Mouse (Mus musculus) intestine, embryonic 16.5 days (tissue): ENCODE measurements around the gene Arrdc5. TPM values are rescaled to one million over a fixed set of nuclear protein-coding genes. Genes with fewer than 3 reads are reported as not detected.

Experiments used
- ATAC-seq: fragments of 200-750 bp; cut with Nextera tagmentation; 2 replicates; pipeline ENCODE4 v1.8.0; 2017; ENCODE audit warnings: moderate TSS enrichment, moderate library complexity
- H3K27ac ChIP-seq: fragments of 300-500 bp; sonication (generic); 2 replicates; pipeline ENCODE4 v1.5.1; 2014; ENCODE audit warnings: mild to moderate bottlenecking, low read length
- H3K27me3 ChIP-seq: fragments of 300-500 bp; sonication (generic); replicated peaks from 2 replicates; pipeline ENCODE4 v1.6.1; 2014; ENCODE audit warnings: low read length, control low read depth, mixed read lengths; ENCODE audit not compliant: control insufficient read depth, insufficient read depth
- H3K36me3 ChIP-seq: fragments of 300-500 bp; sonication (generic); 2 replicates; pipeline ENCODE4 v1.6.1; 2014; ENCODE audit warnings: low read length, control low read depth; ENCODE audit not compliant: control insufficient read depth, insufficient read depth
- H3K4me1 ChIP-seq: fragments of 300-500 bp; sonication (generic); 2 replicates; pipeline ENCODE4 v1.6.1; 2014; ENCODE audit warnings: low read length, control low read depth, mixed read lengths; ENCODE audit not compliant: control insufficient read depth, insufficient read depth
- H3K4me2 ChIP-seq: fragments of 300-500 bp; sonication (generic); 2 replicates; pipeline ENCODE4 v1.6.1; 2014; ENCODE audit warnings: low read depth, low read length, control low read depth
- H3K4me3 ChIP-seq: fragments of 300-500 bp; sonication (generic); 2 replicates; pipeline ENCODE4 v1.5.1; 2014; ENCODE audit warnings: mild to moderate bottlenecking, low read length
- H3K9ac ChIP-seq: fragments of 300-500 bp; sonication (generic); 2 replicates; pipeline ENCODE4 v1.6.1; 2014; ENCODE audit warnings: low read depth, low read length
- H3K9me3 ChIP-seq: fragments of 300-500 bp; sonication (generic); 2 replicates; pipeline ENCODE4 v1.6.1; 2016; ENCODE audit warnings: low read length, control low read depth; ENCODE audit not compliant: control insufficient read depth
- WGBS: fragments of 180-500 bp; shearing (Covaris S2); extraction: QIAGEN DNeasy Blood & Tissue Kit; methylation state at CpG from one replicate; pipeline ENCODE4 v1.1.7; 2014; 5-methylcytosine and 5-hydroxymethylcytosine counted together
- polyA plus RNA-seq: library from polyadenylated mRNA; unstranded; fragments of >200 nt; fragmentation: Nextera tagmentation; extraction: Ambion mirVana; gene quantifications from 2 replicates; pipeline ENCODE4 v1.2.1, GENCODE M21; 2015

The Arrdc5 gene
- not detected in 2 replicates for polyA plus RNA-seq

- no peak within 1 kb of the TSS for H3K9ac ChIP-seq
- H3K4me2 ChIP-seq: no peak within 1 kb of the TSS
- ATAC-seq: no peak
- peaks cover 17% of the 10 kb centered on the region for H3K4me1 ChIP-seq
- no peak within 1 kb of the TSS for H3K4me3 ChIP-seq
- no peaks in the 10 kb centered on the region for H3K9me3 ChIP-seq
- no peak within 1 kb of the TSS for H3K27ac ChIP-seq
- no peaks in the 10 kb centered on the region for H3K36me3 ChIP-seq
- WGBS: 91% methylated on average over 9 of the region's 9 CpGs
- no peaks in the 10 kb centered on the region for H3K27me3 ChIP-seq
Observed at GRCm38 (mm10) chr17:56300186-56300585, at the start of gene Arrdc5. Gene Arrdc5, minus strand, starts transcription at chr17:56300286.

- no peak overlapping the region for H3K4me3 ChIP-seq
- H3K27me3 ChIP-seq: no peaks in the 10 kb centered on the region
- H3K4me2 ChIP-seq: no peak overlapping the region
- no peak for ATAC-seq
- peaks cover 17% of the 10 kb centered on the region for H3K4me1 ChIP-seq
- no peaks in the 10 kb centered on the region for H3K9me3 ChIP-seq
- no peak overlapping the region for H3K9ac ChIP-seq
- H3K27ac ChIP-seq: no peak overlapping the region
- peaks cover 7% of the 10 kb centered on the region; the same call in 1 of the 2 replicates for H3K36me3 ChIP-seq
Observed at GRCm38 (mm10) chr17:56348586-56348985, 48.5 kb upstream of the Arrdc5 start.

- peaks cover 17% of the 10 kb centered on the region for H3K4me1 ChIP-seq
- H3K9ac ChIP-seq: no peak overlapping the region
- H3K4me3 ChIP-seq: no peak overlapping the region
- ATAC-seq: no peak
- H3K4me2 ChIP-seq: no peak overlapping the region
- H3K27me3 ChIP-seq: no peaks in the 10 kb centered on the region
- 73% methylated on average over 4 of the region's 4 CpGs for WGBS
- peaks cover 2% of the 10 kb centered on the region; the same call in 1 of the 2 replicates for H3K36me3 ChIP-seq
- no peak overlapping the region for H3K27ac ChIP-seq
- H3K9me3 ChIP-seq: no peaks in the 10 kb centered on the region
Observed at GRCm38 (mm10) chr17:56348128-56348527, 48.0 kb upstream of the Arrdc5 start.

GRCm38 (mm10) chr17:56345364-56345763 is 45.3 kb upstream of the Arrdc5 start:
- Histone ChIP-seq H3K27me3 (no peaks in the 10 kb centered on the region), H3K4me3 (no peak overlapping the region), H3K9me3 (no peaks in the 10 kb centered on the region), H3K27ac (no peak overlapping the region), H3K36me3 (no peaks in the 10 kb centered on the region), H3K4me2 (no peak overlapping the region), H3K4me1 (peaks cover 15% of the 10 kb centered on the region), H3K9ac (no peak overlapping the region)
- no peak for ATAC-seq
- WGBS: 79% methylated on average over 2 of the region's 2 CpGs

- no peaks in the 10 kb centered on the region for H3K27me3 ChIP-seq
- no peak overlapping the region for H3K27ac ChIP-seq
- no peak overlapping the region for H3K4me2 ChIP-seq
- no peaks in the 10 kb centered on the region for H3K9me3 ChIP-seq
- H3K4me3 ChIP-seq: no peak overlapping the region
- WGBS: 81% methylated on average over 3 of the region's 3 CpGs
- no peaks in the 10 kb centered on the region for H3K36me3 ChIP-seq
- peaks cover 6% of the 10 kb centered on the region; the same call in 1 of the 2 replicates for H3K4me1 ChIP-seq
- ATAC-seq: no peak
- no peak overlapping the region for H3K9ac ChIP-seq
Observed at GRCm38 (mm10) chr17:56343466-56343865, 43.4 kb upstream of the Arrdc5 start.

- H3K4me3 ChIP-seq: no peak overlapping the region
Observed at GRCm38 (mm10) chr17:56340717-56341116, 40.6 kb upstream of the Arrdc5 start.

GRCm38 (mm10) chr17:56338909-56339308 is 38.8 kb upstream of the Arrdc5 start:
- no peak; the same call in 1 of the 2 replicates for ATAC-seq
- WGBS: 62% methylated on average over 4 of the region's 4 CpGs
- H3K27ac ChIP-seq: no peak overlapping the region

More at GRCm38 (mm10) chr17:56340717-56341116, 40.6 kb upstream of the Arrdc5 start:
- Histone ChIP-seq H3K9ac (no peak overlapping the region), H3K4me2 (no peak overlapping the region), H3K27ac (no peak overlapping the region), H3K4me1 (no peaks in the 10 kb centered on the region), H3K27me3 (no peaks in the 10 kb centered on the region), H3K36me3 (no peaks in the 10 kb centered on the region), H3K9me3 (no peaks in the 10 kb centered on the region)
- ATAC-seq: no peak

GRCm38 (mm10) chr17:56337791-56338190 is 37.7 kb upstream of the Arrdc5 start:
- no peak for ATAC-seq
- H3K9ac ChIP-seq: no peak overlapping the region
- peaks cover 4% of the 10 kb centered on the region; the same call in 1 of the 2 replicates for H3K4me1 ChIP-seq
- H3K36me3 ChIP-seq: no peaks in the 10 kb centered on the region
- 87% methylated on average over 6 of the region's 6 CpGs for WGBS
- no peaks in the 10 kb centered on the region for H3K27me3 ChIP-seq
- no peak overlapping the region for H3K4me3 ChIP-seq
- H3K4me2 ChIP-seq: no peak overlapping the region
- H3K9me3 ChIP-seq: no peaks in the 10 kb centered on the region
- no peak overlapping the region for H3K27ac ChIP-seq

More at GRCm38 (mm10) chr17:56338909-56339308, 38.8 kb upstream of the Arrdc5 start:
- H3K4me1 ChIP-seq: peaks cover 4% of the 10 kb centered on the region; the same call in 1 of the 2 replicates
- H3K9ac ChIP-seq: no peak overlapping the region
- no peaks in the 10 kb centered on the region for H3K36me3 ChIP-seq
- H3K9me3 ChIP-seq: no peaks in the 10 kb centered on the region
- H3K27me3 ChIP-seq: no peaks in the 10 kb centered on the region
- no peak overlapping the region for H3K4me3 ChIP-seq
- no peak overlapping the region for H3K4me2 ChIP-seq

- Histone ChIP-seq H3K4me2 (no peak overlapping the region), H3K27me3 (no peaks in the 10 kb centered on the region), H3K4me3 (no peak overlapping the region), H3K27ac (no peak overlapping the region), H3K9me3 (no peaks in the 10 kb centered on the region), H3K4me1 (peaks cover 4% of the 10 kb centered on the region; the same call in 1 of the 2 replicates), H3K36me3 (no peaks in the 10 kb centered on the region), H3K9ac (no peak overlapping the region)
- WGBS: 51% methylated on average over 4 of the region's 4 CpGs
- no peak for ATAC-seq
Observed at GRCm38 (mm10) chr17:56337190-56337589, 37.1 kb upstream of the Arrdc5 start.

GRCm38 (mm10) chr17:56332987-56333386 is 32.9 kb upstream of the Arrdc5 start:
- no peak overlapping the region for H3K27ac ChIP-seq
- peaks cover 17% of the 10 kb centered on the region for H3K4me1 ChIP-seq
- no peak overlapping the region for H3K9ac ChIP-seq
- no peak overlapping the region for H3K4me2 ChIP-seq
- no peaks in the 10 kb centered on the region for H3K9me3 ChIP-seq
- ATAC-seq: no peak
- H3K27me3 ChIP-seq: no peaks in the 10 kb centered on the region
- WGBS: 47% methylated on average over 8 of the region's 8 CpGs
- H3K36me3 ChIP-seq: no peaks in the 10 kb centered on the region
- H3K4me3 ChIP-seq: no peak overlapping the region
